Mouse (Mus musculus) hindbrain, postnatal 0 days (tissue): ENCODE measurements around the gene 4930505A04Rik. TPM values are rescaled to one million over a fixed set of nuclear protein-coding genes. Genes with fewer than 3 reads are reported as not detected.
"Not testable (repeated sequence)": the region's sequence is repeated elsewhere in the genome, so short reads cannot be mapped to it uniquely, and the experiment has no call there.

Experiments used
- ATAC-seq: fragments of 200-750 bp; cut with Nextera tagmentation; 2 replicates; pipeline ENCODE4 v1.8.0; 2017; ENCODE audit warnings: mild to moderate bottlenecking, moderate TSS enrichment, moderate library complexity
- DNase-seq: peaks from one replicate; pipeline ENCODE4 v3.0.0-alpha.2; 2015; ENCODE audit warnings: low spot score
- H3K27ac ChIP-seq: fragments of 300-500 bp; sonication (generic); 2 replicates; pipeline ENCODE4 v1.5.1; 2014; ENCODE audit warnings: mild to moderate bottlenecking
- H3K27me3 ChIP-seq: fragments of 300-500 bp; sonication (generic); 2 replicates; pipeline ENCODE4 v1.6.1; 2014; ENCODE audit warnings: low read length, mixed read lengths; ENCODE audit not compliant: insufficient read depth
- H3K36me3 ChIP-seq: fragments of 300-500 bp; sonication (generic); 2 replicates; pipeline ENCODE4 v1.6.1; 2014; ENCODE audit warnings: low read length, mixed read lengths; ENCODE audit not compliant: insufficient read depth
- H3K4me1 ChIP-seq: fragments of 300-500 bp; sonication (generic); 2 replicates; pipeline ENCODE4 v1.6.1; 2014; ENCODE audit warnings: antibody characterized with exemption, low read length, mixed read lengths; ENCODE audit not compliant: insufficient read depth
- H3K4me2 ChIP-seq: fragments of 300-500 bp; sonication (generic); 2 replicates; pipeline ENCODE4 v1.6.1; 2014; ENCODE audit warnings: low read depth, mild to moderate bottlenecking, low read length, moderate library complexity, mixed read lengths
- H3K4me3 ChIP-seq: fragments of 300-500 bp; sonication (generic); 2 replicates; pipeline ENCODE4 v1.5.1; 2014; ENCODE audit warnings: low read length
- H3K9ac ChIP-seq: fragments of 300-500 bp; sonication (generic); replicated peaks from 2 replicates; pipeline ENCODE4 v1.6.1; 2014; ENCODE audit warnings: mild to moderate bottlenecking, low read length, moderate library complexity, mixed read lengths
- H3K9me3 ChIP-seq: fragments of 300-500 bp; sonication (generic); 2 replicates; pipeline ENCODE4 v1.6.1; 2016; ENCODE audit warnings: low read length, mixed read lengths
- CTCF ChIP-seq: IDR thresholded peaks from 2 replicates; pipeline ENCODE4 v1.5.1; 2016; ENCODE audit warnings: antibody characterized with exemption, control low read depth, low read depth
- WGBS: fragments of 180-500 bp; shearing (Covaris S2); extraction: QIAGEN DNeasy Blood & Tissue Kit; methylation state at CpG from one replicate; pipeline ENCODE4 v1.1.7; 2014; 5-methylcytosine and 5-hydroxymethylcytosine counted together
- polyA plus RNA-seq: library from polyadenylated mRNA; unstranded; fragments of >200 nt; fragmentation: Nextera tagmentation; extraction: Ambion mirVana; gene quantifications from 2 replicates; pipeline ENCODE4 v1.2.1, GENCODE M21; 2015
- total RNA-seq: library from RNA; depleted of rRNA; stranded (reverse); fragments of >200 nt; gene quantifications from 2 replicates; pipeline ENCODE4 v1.2.3, GENCODE M21; 2014

Gene 4930505A04Rik
- total and polyA plus RNA-seq, 2 experiments from 2014 or later, result 0.54 TPM; not detected in 1

- WGBS, result 64% methylated on average over 8 of the region's 10 CpGs
These were observed 16.6 kb upstream of the 4930505A04Rik start for GRCm38 (mm10) chr11:30488183-30488582.

DNA sequence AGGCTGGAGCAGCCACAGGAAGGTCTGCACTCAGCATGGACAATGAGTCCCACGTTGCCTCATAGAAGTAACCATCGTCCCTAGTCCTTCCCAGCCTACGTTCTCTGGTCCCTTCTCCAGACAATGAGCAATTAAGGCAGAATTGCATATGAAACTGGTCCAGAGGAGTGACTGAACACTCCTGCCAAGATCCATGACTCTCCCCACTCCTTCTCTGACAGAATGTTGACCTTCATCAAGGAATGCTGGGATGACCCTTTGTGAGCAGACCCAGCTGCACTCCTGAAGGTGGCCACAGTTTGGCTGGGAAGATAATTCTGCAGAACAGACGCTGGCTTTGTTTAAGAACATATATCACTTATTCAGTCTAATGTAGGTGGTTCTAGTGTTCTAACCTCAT, 11.7 kb upstream of the 4930505A04Rik start:
- WGBS, result 84% methylated on average over 4 of the region's 4 CpGs
- no peak overlapping the region for H3K4me3 ChIP-seq
- TF ChIP-seq CTCF, result no peak
- no peaks in the 10 kb centered on the region for H3K9me3 ChIP-seq
- no peak for DNase-seq
- no peak for ATAC-seq
- no peaks in the 10 kb centered on the region for H3K27me3 ChIP-seq
- no peaks in the 10 kb centered on the region for H3K36me3 ChIP-seq
- H3K4me1 ChIP-seq, result no peaks in the 10 kb centered on the region
- H3K9ac ChIP-seq, result no peak overlapping the region
- no peak overlapping the region for H3K27ac ChIP-seq
- H3K4me2 ChIP-seq, result no peak overlapping the region

More at GRCm38 (mm10) chr11:30488183-30488582, 16.6 kb upstream of the 4930505A04Rik start:
- Histone ChIP-seq H3K4me3 (no peak overlapping the region), H3K9me3 (no peaks in the 10 kb centered on the region), H3K36me3 (no peaks in the 10 kb centered on the region), H3K4me2 (no peak overlapping the region), H3K9ac (no peak overlapping the region), H3K27me3 (no peaks in the 10 kb centered on the region), H3K4me1 (no peaks in the 10 kb centered on the region), H3K27ac (no peak overlapping the region)
- no peak for TF ChIP-seq CTCF
- DNase-seq (no peak), ATAC-seq (no peak)

DNA sequence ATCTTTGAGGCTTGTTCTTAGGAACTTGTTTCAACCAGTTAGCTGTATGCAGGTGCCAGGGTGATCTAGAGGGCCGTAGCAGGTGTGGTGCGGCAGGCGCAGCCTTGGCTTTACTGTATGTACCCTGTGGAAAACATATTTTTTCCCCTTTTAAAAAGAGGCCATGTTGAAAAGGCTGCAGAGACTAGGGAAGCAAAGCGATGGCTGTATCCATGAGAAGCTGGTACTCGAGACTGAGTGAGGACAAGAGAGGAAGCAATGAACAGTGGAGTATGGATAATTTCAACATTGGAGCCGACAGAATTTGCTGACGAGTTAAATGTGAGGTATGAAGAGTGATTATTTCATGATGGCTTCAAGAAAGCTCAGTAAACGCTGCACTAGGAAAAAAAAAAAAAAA, 440 bp downstream of the 4930505A04Rik start:
- H3K4me3 ChIP-seq, result no peak overlapping the region; the same call in 1 of the 2 replicates

DNA sequence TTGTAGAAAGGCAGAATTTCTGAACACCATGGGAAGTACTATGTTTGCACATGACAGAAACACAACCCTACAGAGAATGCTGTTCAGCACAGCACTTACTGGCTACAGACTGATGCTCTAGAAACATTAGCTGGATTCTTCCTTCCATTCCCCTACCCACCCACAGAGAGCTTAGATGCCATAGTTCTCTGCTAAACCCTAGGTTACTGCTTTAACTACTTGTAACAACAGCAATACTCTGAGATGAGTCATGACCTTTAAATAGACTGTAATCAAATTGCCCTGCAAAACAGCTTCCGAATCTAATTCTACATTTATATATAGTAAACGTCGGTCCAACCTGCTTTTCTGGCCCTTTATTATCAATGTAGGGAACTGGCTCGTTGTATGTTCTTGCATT, 17.3 kb downstream of the 4930505A04Rik start:
- Histone ChIP-seq H3K27me3 (no peaks in the 10 kb centered on the region), H3K4me3 (no peak overlapping the region), H3K9me3 (no peaks in the 10 kb centered on the region), H3K36me3 (no peaks in the 10 kb centered on the region), H3K4me2 (no peak overlapping the region), H3K9ac (no peak overlapping the region), H3K27ac (no peak overlapping the region), H3K4me1 (no peaks in the 10 kb centered on the region)
- TF ChIP-seq CTCF, result no peak
- no peak for DNase-seq
- whole genome bisulfite sequencing, result 92% methylated on average over 4 of the region's 4 CpGs
- no peak for ATAC-seq

More for the DNA sequence above, 440 bp downstream of the 4930505A04Rik start:
- Histone ChIP-seq H3K27ac (peak overlapping the region; percentile 93), H3K4me1 (peaks cover 14% of the 10 kb centered on the region), H3K9ac (peak overlapping the region; percentile 58), H3K4me2 (peak overlapping the region; percentile 78), H3K36me3 (no peaks in the 10 kb centered on the region), H3K9me3 (no peaks in the 10 kb centered on the region), H3K27me3 (no peaks in the 10 kb centered on the region)
- 61% methylated on average over 8 of the region's 8 CpGs for WGBS
- no peak for DNase-seq
- no peak for TF ChIP-seq CTCF
- ATAC-seq, result peak; percentile 25

DNA sequence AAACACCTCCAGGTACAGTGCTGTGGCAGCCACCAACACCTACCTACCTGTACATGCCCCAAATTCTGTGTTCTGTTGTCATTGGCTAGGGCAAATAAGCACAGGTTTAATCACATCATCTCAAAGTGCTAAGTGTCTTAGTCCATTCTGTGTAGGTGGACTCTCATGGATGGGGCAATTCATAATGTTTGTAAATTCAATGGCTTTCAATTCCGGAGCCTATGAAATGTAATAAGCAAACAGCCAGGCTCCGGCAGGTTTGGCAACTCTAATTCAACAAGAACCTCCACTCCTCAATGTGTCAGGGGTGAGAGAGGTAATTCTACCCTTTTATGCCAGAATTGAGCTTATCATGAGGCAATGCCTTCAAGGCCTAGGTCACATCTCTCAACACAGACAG, 23.5 kb downstream of the 4930505A04Rik start:
- no peaks in the 10 kb centered on the region for H3K36me3 ChIP-seq
- H3K4me3 ChIP-seq, result no peak overlapping the region
- no peak overlapping the region for H3K4me2 ChIP-seq
- no peak for ATAC-seq
- 97% methylated on average over 2 of the region's 2 CpGs for WGBS
- no peaks in the 10 kb centered on the region for H3K9me3 ChIP-seq
- no peaks in the 10 kb centered on the region for H3K27me3 ChIP-seq
- H3K4me1 ChIP-seq, result no peaks in the 10 kb centered on the region
- DNase-seq, result no peak
- H3K27ac ChIP-seq, result no peak overlapping the region
- no peak overlapping the region for H3K9ac ChIP-seq
- TF ChIP-seq CTCF, result no peak

- no peaks in the 10 kb centered on the region for H3K4me1 ChIP-seq
- no peak overlapping the region for H3K4me3 ChIP-seq
- WGBS, result 93% methylated on average over 1 of the region's 1 CpGs
- no peak overlapping the region for H3K4me2 ChIP-seq
- H3K9ac ChIP-seq, result no peak overlapping the region
- DNase-seq, result no peak
- no peak for ATAC-seq
- H3K36me3 ChIP-seq, result no peaks in the 10 kb centered on the region
- no peak for TF ChIP-seq CTCF
- no peaks in the 10 kb centered on the region for H3K27me3 ChIP-seq
- H3K9me3 ChIP-seq, result no peaks in the 10 kb centered on the region
- H3K27ac ChIP-seq, result no peak overlapping the region
These were observed 24.1 kb downstream of the 4930505A04Rik start for GRCm38 (mm10) chr11:30447561-30447960.

GRCm38 (mm10) chr11:30444192-30444905, 27.3 kb downstream of the 4930505A04Rik start:
- H3K9me3 ChIP-seq, H3K9ac ChIP-seq, H3K27ac ChIP-seq, H3K4me3 ChIP-seq, H3K27me3 ChIP-seq, H3K4me1 ChIP-seq, DNase-seq, H3K36me3 ChIP-seq, H3K4me2 ChIP-seq, ATAC-seq: not testable (repeated sequence)
- 86% methylated on average over 12 of the region's 12 CpGs for WGBS
